Mouse (Mus musculus): ENCODE measurements around the gene Pycr1. TPM values are rescaled to one million over a fixed set of nuclear protein-coding genes. Genes with fewer than 3 reads are reported as not detected.

Gene Pycr1
- polyA plus RNA-seq, 2 experiments from 2014 or later = 0.48 TPM; not detected in 1

GRCm38 (mm10) chr11:120600716-120601115, 42.9 kb downstream of the Pycr1 start:
- ATAC-seq = peak; percentile 30

- no peak for ATAC-seq
Observed at GRCm38 (mm10) chr11:120598990-120599549, 44.5 kb downstream of the Pycr1 start.

GRCm38 (mm10) chr11:120598283-120598989, 45.1 kb downstream of the Pycr1 start, which contains the start of the genes Alyref and Anapc11:
Gene Alyref, minus strand, starts transcription at chr11:120598365.
Gene Anapc11, plus strand, starts transcription at chr11:120598421.
- peak; percentile 86 for ATAC-seq

DNA sequence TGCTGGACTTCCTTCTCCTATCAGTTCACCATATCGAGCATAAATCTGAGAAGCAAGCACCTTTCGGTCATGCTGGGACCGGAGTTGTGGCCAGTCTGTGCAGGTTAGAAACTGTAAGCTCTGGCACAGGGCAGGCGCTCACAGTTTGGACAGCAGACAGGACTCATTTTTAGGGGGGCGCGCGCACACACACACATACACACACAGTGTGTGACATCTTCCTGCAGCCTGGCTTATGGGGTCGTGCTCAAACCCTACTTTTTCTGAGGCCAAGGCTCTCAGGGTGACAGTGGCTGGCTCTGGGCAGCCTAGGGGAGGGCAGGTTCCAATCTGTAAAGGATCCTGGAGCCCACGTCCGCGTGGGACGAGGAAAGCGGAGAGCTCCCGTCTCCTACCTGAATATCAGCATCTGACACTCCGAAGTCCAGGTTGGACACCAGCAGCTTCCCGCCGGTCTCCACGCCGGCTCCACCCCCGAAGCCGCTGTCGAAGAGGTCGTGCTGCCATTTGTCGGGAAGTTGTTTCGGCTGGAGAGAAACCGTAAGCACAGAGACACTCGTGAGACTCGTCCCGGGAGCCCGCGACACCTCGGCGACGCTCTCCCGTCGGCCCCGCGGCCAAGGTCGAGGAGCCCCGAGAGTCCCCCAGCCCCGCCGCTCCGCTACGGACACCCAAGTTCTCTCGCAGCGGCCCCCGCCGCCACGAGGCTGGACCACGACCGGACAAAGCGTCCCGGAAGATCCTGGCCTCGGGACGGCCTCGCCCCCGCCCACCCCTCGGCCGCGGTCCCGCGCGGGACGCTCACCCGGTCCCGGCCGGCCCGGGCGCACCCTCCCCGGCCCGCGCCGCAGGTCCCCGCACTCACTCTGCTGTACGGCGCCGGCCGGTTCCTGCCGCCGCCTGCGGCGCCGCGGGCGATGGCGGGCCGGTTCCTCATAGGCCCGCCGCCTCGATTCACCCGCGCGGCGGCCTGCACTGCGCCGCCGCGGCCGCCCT, 46.0 kb downstream of the Pycr1 start:
- ATAC-seq = peak; percentile 7

GRCm38 (mm10) chr11:120588531-120588930, 55.0 kb downstream of the Pycr1 start:
- ATAC-seq = no peak

Other genes starting within 250 kb of the Pycr1 start
- gene Nploc4, start 206.1 kb downstream of the Pycr1 start, polyA plus RNA-seq (2017; shearing (Covaris generic)) = 1 to 10 TPM; 9.1 to 9.7 TPM
- not detected for gene Tspan10, start 201.1 kb downstream of the Pycr1 start, polyA plus RNA-seq (2017; shearing (Covaris generic))
- gene Pde6g, start 190.3 kb downstream of the Pycr1 start, polyA plus RNA-seq (2017; shearing (Covaris generic)) = under 1 TPM in 1 of 2 experiments, not detected in 1; 0.38 TPM
- gene Oxld1, start 185.7 kb downstream of the Pycr1 start, polyA plus RNA-seq (2017; shearing (Covaris generic)) = 1 to 10 TPM; 7.5 to 8.5 TPM
- gene Ccdc137, start 185.7 kb downstream of the Pycr1 start, polyA plus RNA-seq (2017; shearing (Covaris generic)) = 10 to 100 TPM; 15.6 to 22.7 TPM
- 10 to 100 TPM; 24.4 to 30.8 TPM for gene Arl16, start 176.2 kb downstream of the Pycr1 start, polyA plus RNA-seq (2017; shearing (Covaris generic))
- gene Mrpl12, start 159.2 kb downstream of the Pycr1 start, polyA plus RNA-seq (2017; shearing (Covaris generic)) = 10 to 100 TPM; 73.5 to 74.7 TPM
- 10 to 100 TPM in 1 of 2 experiments, 1 to 10 TPM in 1; 9.7 to 12.3 TPM for gene Slc25a10, start 151.9 kb downstream of the Pycr1 start, polyA plus RNA-seq (2017; shearing (Covaris generic))
- gene Gcgr, start 113.1 kb downstream of the Pycr1 start, polyA plus RNA-seq (2017; shearing (Covaris generic)) = not detected
- gene Mcrip1, start 94.0 kb downstream of the Pycr1 start, polyA plus RNA-seq (2017; shearing (Covaris generic)) = 100 to 1,000 TPM; 121 to 128 TPM
- gene Ppp1r27, start 92.6 kb downstream of the Pycr1 start, polyA plus RNA-seq (2017; shearing (Covaris generic)) = not detected
- 100 to 1,000 TPM; 140 to 160 TPM for gene P4hb, start 70.5 kb downstream of the Pycr1 start, polyA plus RNA-seq (2017; shearing (Covaris generic))
- gene Arhgdia, start 62.1 kb downstream of the Pycr1 start, polyA plus RNA-seq (2017; shearing (Covaris generic)) = 100 to 1,000 TPM; 601 to 860 TPM
- 10 to 100 TPM; 18.9 to 51.6 TPM for gene Alyref, start 45.4 kb downstream of the Pycr1 start, polyA plus RNA-seq (2017; shearing (Covaris generic))
- 100 to 1,000 TPM; 112 to 117 TPM for gene Anapc11, start 45.3 kb downstream of the Pycr1 start, polyA plus RNA-seq (2017; shearing (Covaris generic))
- not detected for gene Npb, start 35.3 kb downstream of the Pycr1 start, polyA plus RNA-seq (2017; shearing (Covaris generic))
- gene Pcyt2, start 25.8 kb downstream of the Pycr1 start, polyA plus RNA-seq (2017; shearing (Covaris generic)) = 100 to 1,000 TPM in 1 of 2 experiments, 10 to 100 TPM in 1; 84.5 to 112 TPM
- 10 to 100 TPM; 50.8 to 61.8 TPM for gene Sirt7, start 18.5 kb downstream of the Pycr1 start, polyA plus RNA-seq (2017; shearing (Covaris generic))
- 10 to 100 TPM; 10.7 to 14.3 TPM for gene Mafg, start 10.2 kb downstream of the Pycr1 start, polyA plus RNA-seq (2017; shearing (Covaris generic))
- gene Myadml2, start 4.4 kb upstream of the Pycr1 start, polyA plus RNA-seq (2017; shearing (Covaris generic)) = not detected
- not detected for gene Notum, start 17.4 kb upstream of the Pycr1 start, polyA plus RNA-seq (2017; shearing (Covaris generic))
- 100 to 1,000 TPM in 1 of 2 experiments, 10 to 100 TPM in 1; 78.1 to 110 TPM for gene Aspscr1, start 29.2 kb upstream of the Pycr1 start, polyA plus RNA-seq (2017; shearing (Covaris generic))
- 100 to 1,000 TPM; 163 to 165 TPM for gene Cenpx, start 70.0 kb upstream of the Pycr1 start, polyA plus RNA-seq (2017; shearing (Covaris generic))
- 10 to 100 TPM; 19.7 to 24.1 TPM for gene Lrrc45, start 70.2 kb upstream of the Pycr1 start, polyA plus RNA-seq (2017; shearing (Covaris generic))
- not detected for gene Rac3, start 77.7 kb upstream of the Pycr1 start, polyA plus RNA-seq (2017; shearing (Covaris generic))
- gene Dcxr, start 83.5 kb upstream of the Pycr1 start, polyA plus RNA-seq (2017; shearing (Covaris generic)) = 10 to 100 TPM; 17.0 to 20.9 TPM
- gene Cbr2, start 88.3 kb upstream of the Pycr1 start, polyA plus RNA-seq (2017; shearing (Covaris generic)) = not detected
- gene Hmga1b, start 119.0 kb upstream of the Pycr1 start, polyA plus RNA-seq (2017; shearing (Covaris generic)) = 10 to 100 TPM; 35.6 to 69.1 TPM
- gene Rfng, start 140.4 kb upstream of the Pycr1 start, polyA plus RNA-seq (2017; shearing (Covaris generic)) = 1 to 10 TPM; 3.5 to 4.9 TPM
- 100 to 1,000 TPM; 118 to 137 TPM for gene Gps1, start 140.5 kb upstream of the Pycr1 start, polyA plus RNA-seq (2017; shearing (Covaris generic))
- gene Dus1l, start 152.6 kb upstream of the Pycr1 start, polyA plus RNA-seq (2017; shearing (Covaris generic)) = 10 to 100 TPM; 30.9 to 31.9 TPM
- gene Fasn, start 180.8 kb upstream of the Pycr1 start, polyA plus RNA-seq (2017; shearing (Covaris generic)) = 10 to 100 TPM; 28.8 to 40.3 TPM

All from activated CD4-positive, CD25-positive, alpha-beta regulatory T cell, adult 4 months (primary cell).